Mouse (Mus musculus) MEL-GATA-1-ER (cell line): ENCODE data around the gene Kansl1.

Source experiments
- DNase-seq: peaks from one replicate; pipeline ENCODE4 v3.0.0-alpha.2; 2012; ENCODE audit warnings: low read depth; ENCODE audit errors: extremely low read depth

Gene Kansl1

DNA sequence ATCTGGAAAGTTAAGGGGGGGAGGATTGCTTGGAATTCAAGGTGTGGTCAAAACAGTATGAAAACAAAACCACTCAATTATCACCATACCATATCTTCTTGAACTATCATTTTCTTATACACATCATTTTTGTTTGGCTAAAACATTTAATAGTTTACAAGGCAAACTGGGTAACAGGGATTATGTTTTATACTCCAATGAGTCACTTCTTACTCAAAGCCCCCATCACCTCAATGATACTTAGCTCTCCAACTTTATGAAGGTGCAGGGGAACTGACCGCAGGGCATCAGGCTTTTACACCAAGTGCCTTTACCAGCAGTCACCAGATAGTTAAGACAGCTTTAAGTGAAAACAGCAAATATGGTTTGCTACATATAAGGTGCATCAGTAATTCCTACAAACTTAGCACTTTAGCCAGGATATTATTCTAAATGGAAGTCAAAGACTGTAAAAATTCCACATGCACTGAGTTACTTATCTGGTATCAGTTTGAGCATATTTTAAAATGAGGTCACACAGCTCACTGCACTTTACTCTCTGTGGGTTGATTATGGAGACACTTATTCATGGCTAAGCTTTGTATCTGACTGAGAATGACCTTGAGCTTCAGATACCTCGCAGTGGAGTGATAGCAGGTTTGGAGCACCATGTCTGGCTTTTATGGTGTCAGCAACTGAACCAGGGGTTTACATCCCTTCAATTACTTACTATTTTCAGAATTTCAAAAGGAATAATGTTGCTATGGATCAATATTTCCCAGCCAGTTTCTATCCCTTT, 104.6 kb downstream of the Kansl1 start:
- DNase-seq = no peak

DNA sequence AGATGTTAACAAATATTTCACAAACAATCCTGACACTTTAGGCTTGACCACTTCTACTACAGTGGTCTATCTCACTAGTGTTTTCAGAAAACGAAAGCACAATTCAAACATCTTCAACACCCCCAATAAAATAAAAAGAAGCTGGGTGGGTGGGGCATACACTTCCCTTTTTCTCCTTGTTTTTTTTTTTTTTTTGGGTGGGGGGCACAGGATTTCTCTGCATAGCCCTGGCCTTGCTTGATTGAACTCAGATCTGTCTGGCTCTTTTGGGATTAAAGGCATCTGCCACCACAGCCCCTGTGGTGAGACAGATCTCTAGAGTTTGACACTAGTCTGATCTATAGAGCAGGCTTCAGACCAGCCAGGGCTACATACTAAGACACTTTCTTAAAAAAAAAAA, 106.0 kb downstream of the Kansl1 start:
- DNase-seq = no peak

DNA sequence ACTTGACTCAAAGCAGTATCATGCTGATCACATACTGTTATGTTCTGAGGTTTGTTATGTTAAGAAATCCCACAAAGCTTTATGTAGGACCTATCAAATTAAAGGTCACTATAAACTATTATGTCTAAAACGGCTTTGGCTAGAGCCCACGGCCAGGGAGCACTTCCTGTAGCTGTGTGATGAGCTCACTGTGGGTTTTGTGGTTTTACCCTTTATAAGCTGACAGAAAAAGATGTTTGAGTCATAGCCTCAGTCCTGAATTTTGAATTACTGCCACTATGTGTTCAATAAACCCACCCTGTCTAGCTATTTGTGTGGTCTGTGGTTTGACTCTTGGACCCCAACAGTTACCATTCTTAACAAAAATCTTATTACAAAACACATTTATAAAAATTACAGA, 106.9 kb downstream of the Kansl1 start:
- DNase-seq = peak; percentile 40

DNA sequence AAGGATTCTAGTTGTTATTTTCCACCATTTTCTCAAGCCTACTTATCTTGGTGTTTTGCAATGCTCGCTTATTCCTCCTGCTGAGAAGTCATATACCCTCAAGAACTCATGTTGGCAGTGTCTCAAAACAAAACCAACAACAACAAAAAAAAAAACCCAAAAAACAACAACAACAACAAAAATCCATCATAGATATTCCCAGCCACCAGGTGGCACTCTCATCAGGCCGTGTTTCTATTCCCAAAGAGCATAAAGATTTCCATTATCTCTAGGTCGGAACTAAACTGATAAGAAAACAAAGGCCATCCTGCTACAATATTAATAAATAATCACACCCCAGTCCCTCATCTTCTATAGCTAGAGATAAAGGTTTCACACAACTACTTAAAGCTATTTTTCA, 121.7 kb downstream of the Kansl1 start:
- DNase-seq = no peak

DNA sequence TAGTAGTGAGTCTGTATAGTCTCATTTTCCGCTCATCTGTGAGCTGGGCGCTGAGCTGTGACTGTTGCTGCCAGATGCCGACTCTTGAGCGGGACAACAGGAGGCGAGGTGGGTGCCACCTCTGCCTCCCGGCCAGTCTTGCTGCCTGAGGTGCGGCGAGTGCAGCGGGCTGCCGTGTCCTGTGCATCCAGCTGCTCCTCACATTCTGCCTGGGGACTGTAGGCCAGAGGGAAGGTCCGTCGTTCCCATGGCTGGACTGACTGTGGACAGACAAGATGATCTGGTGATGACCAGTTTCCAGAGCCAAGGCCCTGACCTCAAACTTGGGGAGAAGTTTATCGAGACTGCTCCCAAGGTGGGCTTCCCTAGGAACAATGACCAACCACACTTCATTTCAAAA, 133.7 kb downstream of the Kansl1 start:
- no peak for DNase-seq

DNA sequence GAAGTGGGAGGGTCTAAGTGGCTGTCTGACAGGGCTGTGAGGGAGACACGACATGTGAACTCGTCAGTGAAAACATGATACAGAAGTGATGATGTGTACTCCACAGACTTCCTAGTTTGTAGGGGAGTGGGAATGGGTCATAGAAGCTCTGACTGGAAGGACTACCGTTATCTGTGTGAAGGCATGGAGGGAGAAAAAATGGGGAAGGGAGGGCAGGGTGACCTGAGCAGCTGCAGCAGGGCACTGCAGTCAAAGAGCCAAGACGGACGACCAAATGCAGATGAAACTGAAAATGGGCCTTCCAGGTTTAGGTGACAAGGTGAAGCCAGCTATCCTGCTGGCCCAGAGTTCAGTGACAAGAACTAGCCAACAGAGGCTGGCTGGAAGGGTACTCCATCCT, 134.5 kb downstream of the Kansl1 start:
- no peak for DNase-seq

DNA sequence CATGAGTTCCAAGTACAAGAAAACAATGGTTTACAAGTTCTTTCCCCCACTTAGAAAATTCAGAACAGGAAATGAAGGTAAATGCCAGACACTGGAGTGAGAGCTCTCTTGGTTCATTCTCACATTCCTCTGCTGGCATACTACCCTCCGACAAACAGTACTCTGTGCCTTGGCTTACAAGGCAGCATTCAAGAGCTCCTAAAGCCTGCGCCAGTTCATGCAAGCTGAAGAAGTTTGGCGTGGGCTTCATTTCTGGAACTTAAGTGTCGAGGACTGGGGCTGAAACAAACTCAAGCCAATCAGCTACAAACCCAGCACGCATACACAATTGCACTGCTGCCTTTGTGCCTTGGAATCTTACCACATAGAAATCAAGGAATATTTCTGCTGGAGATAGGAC, 136.6 kb downstream of the Kansl1 start:
- DNase-seq = no peak

DNA sequence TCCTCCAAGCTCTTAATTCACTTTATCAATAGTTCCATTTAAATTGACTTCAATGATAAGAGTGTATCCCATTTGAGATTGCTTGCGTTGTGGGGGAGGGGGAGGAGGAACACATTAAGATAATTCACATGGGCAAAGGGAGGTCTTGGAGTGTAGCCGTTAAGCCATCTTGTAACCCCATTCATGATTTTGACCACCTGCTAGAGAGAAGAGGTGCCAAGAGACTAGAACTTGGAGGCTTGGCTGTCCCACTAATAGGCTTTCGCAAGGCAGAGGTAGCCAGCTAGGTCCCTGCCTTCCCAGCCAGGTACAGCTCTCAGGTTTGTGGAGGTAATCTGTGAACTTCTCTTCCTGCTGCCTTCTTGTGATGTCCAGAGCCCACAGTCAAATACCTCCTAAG, 137.5 kb downstream of the Kansl1 start:
- no peak for DNase-seq

DNA sequence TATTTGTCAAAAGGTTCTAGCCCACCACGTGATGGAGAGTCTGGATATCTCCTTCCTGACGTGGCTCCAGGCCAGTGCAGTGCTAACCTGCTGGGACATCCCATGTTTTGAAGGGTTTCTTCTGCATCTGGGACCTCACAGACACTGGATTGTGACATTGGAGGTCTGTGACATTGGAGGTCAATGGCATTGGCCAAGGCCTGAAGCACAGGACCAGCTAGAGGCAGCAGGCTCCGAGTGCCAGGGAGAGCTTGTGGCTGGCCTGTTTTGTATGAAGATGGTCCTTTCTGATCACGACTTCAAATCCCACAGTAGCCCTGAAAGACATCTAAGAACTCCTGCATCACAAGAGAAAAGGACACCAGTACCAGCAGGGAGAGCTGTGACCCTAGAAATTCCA, 138.5 kb downstream of the Kansl1 start:
- DNase-seq = no peak

DNA sequence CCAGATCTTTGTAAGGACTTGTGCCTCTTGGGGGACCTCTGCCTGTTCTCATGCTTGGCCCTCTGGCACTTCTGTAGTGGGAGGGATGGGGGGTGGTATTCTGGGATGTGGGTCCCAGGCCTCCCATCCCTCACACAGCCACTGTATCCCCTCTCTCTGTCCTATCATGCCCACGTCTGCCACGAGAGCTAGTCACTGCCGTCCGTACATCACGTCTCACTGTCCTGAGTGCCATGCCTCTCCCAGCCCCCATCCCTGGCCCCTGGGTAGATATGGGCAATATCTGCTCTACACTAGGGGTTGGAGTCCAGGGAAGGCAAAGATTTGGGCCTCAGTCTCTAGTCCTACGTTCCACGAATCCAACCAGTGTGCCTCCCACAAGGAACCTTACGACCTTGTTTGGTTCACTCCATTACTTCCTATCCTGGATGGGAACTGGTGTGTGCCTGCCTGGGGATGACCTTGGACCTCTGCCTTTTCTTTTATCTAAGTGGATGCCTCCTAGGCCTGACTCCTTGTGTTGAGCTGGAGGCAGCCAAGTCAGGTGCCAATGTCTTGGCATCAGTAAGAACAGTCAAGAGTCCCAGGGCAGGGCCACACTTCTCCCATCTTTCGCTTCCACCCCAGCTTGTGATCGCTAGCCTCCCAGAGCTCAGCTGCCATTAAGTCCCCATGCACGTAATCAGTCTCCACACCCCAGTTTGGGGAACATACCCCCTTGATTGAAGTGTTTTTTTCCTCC, 139.3 kb downstream of the Kansl1 start:
- no peak for DNase-seq

DNA sequence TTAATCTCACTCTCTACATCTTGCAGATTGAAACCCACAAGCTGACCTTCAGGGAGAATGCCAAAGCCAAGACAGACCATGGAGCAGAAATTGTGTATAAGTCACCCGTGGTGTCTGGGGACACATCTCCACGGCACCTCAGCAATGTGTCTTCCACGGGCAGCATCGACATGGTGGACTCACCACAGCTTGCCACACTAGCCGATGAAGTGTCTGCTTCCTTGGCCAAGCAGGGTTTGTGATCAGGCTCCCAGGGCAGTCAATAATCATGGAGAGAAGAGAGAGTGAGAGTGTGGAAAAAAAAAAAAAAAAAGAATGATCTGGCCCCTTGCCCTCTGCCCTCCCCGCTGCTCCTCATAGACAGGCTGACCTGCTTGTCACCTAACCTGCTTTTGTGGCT, 140.7 kb downstream of the Kansl1 start:
- no peak for DNase-seq

DNA sequence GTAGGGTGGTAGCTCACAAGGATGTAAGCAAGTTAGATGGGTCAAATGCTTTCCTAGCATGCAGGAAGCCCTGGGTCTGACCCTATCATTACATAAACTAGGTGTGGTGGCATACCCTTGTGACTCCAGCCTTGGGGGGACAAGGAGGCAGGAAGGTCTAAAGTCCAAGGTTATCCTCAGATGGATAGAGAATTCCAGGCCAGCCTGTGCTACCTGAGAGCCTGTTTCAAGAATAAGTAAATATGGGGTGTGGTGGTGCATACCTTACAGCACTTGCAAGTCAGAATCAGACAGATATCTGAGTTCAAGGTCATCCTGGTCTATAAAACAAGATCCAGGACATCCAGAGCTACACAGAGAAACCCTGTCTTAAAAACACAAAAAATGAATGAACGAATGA, 141.2 kb downstream of the Kansl1 start:
- no peak for DNase-seq

DNA sequence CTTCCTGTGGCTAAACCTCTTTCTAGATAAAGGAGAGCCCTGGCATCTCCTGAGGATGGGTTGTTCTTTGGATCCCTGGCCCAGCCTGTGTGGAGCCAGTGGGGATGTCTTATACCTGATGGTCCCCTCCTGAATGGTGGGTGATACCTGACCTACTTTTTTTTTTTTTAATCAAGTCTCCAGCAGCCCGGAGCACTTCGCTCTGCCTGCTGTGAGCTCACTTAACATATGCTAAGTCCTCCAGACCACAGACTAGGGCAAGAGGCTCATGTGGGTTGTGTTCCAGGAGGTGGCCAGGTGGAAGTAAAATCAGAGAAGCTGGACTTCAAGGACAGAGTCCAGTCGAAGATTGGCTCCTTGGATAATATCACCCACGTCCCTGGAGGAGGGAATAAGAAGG, 146.5 kb downstream of the Kansl1 start:
- no peak for DNase-seq

DNA sequence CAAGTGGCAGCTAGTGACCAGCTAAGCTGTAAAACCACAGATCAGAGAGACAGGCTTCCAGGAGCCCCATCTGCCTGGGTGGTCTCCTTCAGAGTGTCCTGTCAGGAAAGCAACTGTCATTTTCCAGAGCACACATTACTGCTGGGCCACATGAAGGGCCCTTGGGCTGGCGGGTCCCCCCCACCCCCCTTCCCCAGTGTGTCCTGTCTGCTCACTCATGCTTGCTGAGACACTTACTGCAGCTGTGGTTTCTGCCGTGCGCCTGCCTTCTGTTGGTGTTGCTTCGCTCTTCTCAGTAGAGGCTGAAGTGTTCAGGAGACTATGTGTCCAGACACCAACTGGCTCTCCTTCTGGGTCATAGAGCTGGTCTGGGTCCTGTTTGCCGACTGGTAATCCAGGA, 148.2 kb downstream of the Kansl1 start:
- no peak for DNase-seq

DNA sequence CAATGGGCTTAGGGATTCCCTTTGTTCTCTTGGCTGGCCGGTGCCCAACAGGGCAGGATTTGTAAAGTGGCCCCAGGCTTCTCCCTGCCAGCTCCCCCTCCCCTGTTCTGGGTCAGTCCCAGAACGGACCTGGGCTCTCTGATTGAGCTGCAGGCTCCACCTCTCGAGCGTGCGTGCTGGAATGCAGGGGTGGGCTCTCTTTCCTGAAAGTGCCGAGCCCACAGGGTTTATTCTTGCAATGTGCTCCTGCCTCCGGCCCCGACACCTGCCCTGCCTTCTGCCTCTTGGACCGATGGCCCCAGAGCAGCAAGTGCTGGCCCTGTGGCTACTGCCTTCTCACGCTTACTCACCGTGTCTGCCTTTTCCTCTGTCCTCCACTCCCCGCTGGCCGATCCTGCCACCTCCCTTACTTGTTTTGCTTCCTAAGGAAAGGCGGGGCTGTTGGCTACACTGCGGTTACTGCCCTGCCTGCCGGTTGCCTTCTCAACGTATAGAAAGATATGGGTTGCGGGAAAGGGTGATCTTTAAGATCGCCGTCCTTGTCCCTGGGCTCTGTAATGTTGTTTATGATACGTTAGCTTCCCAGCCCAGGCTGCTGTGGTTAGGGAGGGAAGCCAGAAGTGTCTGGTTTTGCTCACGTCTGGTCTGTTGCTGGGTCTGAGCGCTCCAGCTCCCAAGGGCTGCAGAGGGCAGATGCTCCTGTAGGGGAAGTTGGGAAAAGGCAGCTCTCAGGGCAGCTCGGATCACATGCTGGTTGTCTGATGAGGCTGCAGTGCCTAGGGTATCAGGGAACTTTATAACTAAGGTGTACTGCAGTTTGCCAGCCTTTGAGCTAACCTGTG, 149.5 kb downstream of the Kansl1 start:
- DNase-seq = peak; percentile 25

DNA sequence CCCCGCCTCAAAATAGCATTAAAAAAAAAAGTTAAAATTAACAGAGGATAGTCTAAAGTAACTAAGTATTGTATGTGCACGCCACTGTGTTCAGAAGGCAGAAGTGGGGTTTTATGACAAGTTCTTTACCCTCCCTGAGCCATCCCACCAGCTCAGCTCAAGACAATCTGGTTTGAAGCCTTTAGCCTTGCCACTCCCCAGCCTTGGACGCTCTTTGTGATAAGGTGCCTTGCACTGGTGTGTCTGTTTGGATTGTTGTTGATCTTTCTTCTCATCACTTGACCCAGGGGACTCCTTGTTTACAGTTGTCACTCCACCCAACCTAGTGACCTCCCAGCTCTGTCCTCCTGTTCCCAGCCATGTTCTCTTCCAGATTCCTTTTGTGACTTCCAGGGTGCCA, 151.0 kb downstream of the Kansl1 start:
- no peak for DNase-seq

DNA sequence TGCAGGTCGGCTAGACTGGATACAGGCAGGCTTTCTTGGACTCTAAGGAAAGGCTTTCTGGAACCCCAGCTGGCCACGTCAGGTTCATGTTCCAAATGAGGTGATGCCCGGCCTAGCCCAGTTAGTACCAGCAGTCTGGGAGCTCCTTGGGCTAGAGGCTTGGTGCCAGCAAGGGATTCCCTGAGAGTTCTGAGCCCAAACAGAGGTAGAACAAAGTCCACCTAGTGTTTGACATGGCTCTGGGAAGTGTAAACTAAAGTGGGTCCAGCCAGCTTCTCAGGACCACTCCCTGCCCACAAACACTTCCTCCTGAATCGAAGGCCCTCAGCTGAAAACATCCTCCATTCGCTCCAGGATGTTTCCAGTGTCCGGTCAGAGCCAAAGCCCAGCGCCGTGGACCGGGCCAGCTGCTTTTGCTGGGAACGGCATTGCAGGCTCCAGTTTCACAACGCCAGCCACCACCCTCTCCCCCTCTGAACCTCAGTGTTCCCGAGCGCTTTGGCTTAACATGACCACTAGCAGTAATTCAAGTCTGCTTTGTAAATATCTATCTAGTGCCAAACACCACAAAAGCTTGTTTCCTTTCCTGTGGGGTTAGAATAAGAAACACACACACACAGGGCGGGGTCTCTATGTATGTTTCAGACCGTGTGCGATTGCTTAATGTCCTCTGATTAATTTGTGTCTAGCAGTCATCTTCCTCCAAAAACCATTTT, 151.8 kb downstream of the Kansl1 start:
- DNase-seq = no peak

DNA sequence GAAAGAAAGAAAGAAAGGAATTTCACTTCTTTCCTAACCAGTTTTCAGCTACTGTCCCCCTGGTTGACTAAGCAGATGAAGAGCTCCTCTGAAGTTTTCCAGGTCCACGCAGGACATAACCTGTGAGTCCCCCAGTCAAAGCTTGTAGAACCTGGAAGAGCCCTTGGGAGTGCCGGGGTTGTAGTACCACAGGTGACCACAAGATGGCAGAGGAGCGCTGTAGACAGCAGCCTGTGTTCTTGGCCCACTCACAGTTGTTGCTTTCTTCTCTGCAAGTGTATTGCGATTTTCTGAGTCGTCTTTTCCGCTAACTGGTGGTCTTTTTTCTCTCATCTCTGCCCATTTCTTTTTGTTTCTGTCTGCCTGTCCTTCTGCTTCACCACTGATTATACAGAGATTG, 153.0 kb downstream of the Kansl1 start:
- peak; percentile 68 for DNase-seq

DNA sequence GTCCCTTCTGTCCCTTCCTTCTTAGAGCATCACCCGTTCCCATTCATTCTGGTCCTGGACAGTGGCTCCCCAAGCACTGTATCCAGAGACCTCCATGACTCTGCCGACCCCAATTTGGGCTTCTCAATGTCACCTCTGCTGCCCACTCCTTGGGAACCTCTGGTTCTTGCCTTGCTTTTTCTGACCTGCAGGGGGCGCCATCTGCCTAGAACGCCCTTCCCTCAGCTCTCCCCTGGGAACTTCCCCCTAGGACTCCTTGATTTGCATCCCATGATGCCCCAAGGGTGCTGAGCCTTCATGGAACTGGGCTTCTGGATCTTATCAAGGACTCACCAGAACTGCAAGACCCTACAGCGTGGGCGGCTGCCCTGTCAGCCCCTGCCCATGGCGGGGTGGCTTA, 157.0 kb downstream of the Kansl1 start:
- peak; percentile 16 for DNase-seq

DNA sequence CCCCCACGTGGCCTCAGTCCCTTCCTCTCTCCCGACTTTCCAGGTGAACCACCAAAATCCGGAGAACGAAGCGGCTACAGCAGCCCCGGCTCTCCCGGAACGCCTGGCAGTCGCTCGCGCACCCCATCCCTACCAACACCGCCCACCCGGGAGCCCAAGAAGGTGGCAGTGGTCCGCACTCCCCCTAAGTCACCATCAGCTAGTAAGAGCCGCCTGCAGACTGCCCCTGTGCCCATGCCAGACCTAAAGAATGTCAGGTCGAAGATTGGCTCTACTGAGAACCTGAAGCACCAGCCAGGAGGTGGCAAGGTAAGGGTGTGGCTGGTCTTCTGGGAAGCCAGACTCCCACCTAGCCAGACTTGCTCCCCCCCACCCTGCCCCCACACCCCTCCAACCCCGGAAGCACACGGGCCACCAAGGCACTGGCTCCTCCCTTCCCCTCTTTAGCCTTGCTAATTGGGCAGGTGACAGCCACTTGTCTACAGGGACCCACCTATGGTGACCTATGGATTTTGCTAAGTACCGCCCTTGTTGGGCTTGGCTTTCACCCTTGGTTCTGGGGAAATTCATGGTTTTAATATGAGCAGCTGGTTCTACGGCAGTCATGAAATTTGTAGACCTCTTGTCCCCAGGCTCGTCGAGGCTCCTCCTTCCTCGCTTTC, 158.3 kb downstream of the Kansl1 start:
- no peak for DNase-seq
